Mouse (Mus musculus) liver, embryonic 16.5 days (tissue): ENCODE results near the gene Nphs1. TPM values are rescaled to one million over a fixed set of nuclear protein-coding genes. Genes with fewer than 3 reads are reported as not detected.
"Not testable (repeated sequence)": the region's sequence is repeated elsewhere in the genome, so short reads cannot be mapped to it uniquely, and the experiment has no call there.

Source experiments
- ATAC-seq: fragments of 200-750 bp; cut with Nextera tagmentation; 2 replicates; pipeline ENCODE4 v1.8.0; 2017; ENCODE audit warnings: low read depth, mild to moderate bottlenecking, moderate number of reproducible peaks, moderate library complexity
- H3K27ac ChIP-seq: fragments of 300-500 bp; sonication (generic); 2 replicates; pipeline ENCODE4 v1.5.1; 2014; ENCODE audit warnings: mild to moderate bottlenecking, low read length
- H3K27me3 ChIP-seq: fragments of 300-500 bp; sonication (generic); 2 replicates; pipeline ENCODE4 v1.6.1; 2014; ENCODE audit warnings: low read depth, low read length, mixed read lengths; ENCODE audit not compliant: control insufficient read depth, insufficient read depth
- H3K36me3 ChIP-seq: fragments of 300-500 bp; sonication (generic); 2 replicates; pipeline ENCODE4 v1.6.1; 2014; ENCODE audit warnings: mild to moderate bottlenecking; ENCODE audit not compliant: control insufficient read depth, insufficient read depth
- H3K4me1 ChIP-seq: fragments of 300-500 bp; sonication (generic); 2 replicates; pipeline ENCODE4 v1.6.1; 2014; ENCODE audit warnings: low read depth, low read length, mixed read lengths; ENCODE audit not compliant: control insufficient read depth
- H3K4me2 ChIP-seq: fragments of 300-500 bp; sonication (generic); 2 replicates; pipeline ENCODE4 v1.6.1; 2014; ENCODE audit warnings: low read depth, low read length, mixed read lengths
- H3K4me3 ChIP-seq: fragments of 300-500 bp; sonication (generic); 2 replicates; pipeline ENCODE4 v1.5.1; 2014; ENCODE audit warnings: low read depth, mild to moderate bottlenecking, low read length
- H3K9ac ChIP-seq: fragments of 300-500 bp; sonication (generic); 2 replicates; pipeline ENCODE4 v1.6.1; 2014; ENCODE audit warnings: low read depth, low read length
- H3K9me3 ChIP-seq: fragments of 300-500 bp; sonication (generic); replicated peaks from 2 replicates; pipeline ENCODE4 v1.6.1; 2016; ENCODE audit warnings: low read length; ENCODE audit not compliant: control insufficient read depth
- WGBS: fragments of 180-500 bp; shearing (Covaris S2); extraction: QIAGEN DNeasy Blood & Tissue Kit; methylation state at CpG from one replicate; pipeline ENCODE4 v1.1.7; 2014; ENCODE audit not compliant: insufficient replicate concordance; 5-methylcytosine and 5-hydroxymethylcytosine counted together
- polyA plus RNA-seq: library from polyadenylated mRNA; unstranded; fragments of >200 nt; fragmentation: Nextera tagmentation; extraction: Ambion mirVana; gene quantifications from 2 replicates; pipeline ENCODE4 v1.2.1, GENCODE M21; 2015

Gene Nphs1
- polyA plus RNA-seq, 1 experiment from 2014 or later, result 0.19 TPM

DNA sequence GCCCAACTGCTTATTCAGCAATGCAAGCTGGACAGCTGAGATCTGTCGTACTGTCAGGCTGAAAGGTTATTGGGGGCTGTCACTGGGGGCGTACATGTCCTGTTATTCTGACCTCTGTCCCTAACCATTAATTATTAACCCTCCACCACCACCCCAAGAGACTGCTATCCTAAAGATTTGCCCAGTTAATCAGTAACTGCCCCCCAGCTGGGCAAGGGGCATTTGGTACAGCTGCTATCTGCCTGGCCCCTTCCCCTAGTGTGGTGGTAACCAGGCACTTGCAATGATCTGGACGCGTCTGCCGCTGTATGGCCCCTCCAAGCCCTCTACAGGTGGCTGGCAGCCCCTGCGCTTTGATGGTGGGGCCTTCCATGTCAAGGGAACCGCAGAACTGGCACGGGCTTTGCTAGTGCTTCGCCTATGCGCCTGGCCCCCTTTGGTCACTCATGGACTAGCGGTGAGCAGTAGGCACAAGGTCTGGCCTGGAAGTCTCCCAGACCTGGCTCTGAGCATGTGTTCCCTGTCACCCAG, 35.4 kb downstream of the Nphs1 start, which contains the start of gene Prodh2:
Prodh2 (plus strand) TSS at position 222 of the 531 bp plus-strand sequence.
- Histone ChIP-seq H3K9me3 (no peaks in the 10 kb centered on the region), H3K27ac (peak within 1 kb of the TSS; percentile 74), H3K9ac (peak within 1 kb of the TSS; percentile 51; the same call in 1 of the 2 replicates), H3K27me3 (no peaks in the 10 kb centered on the region), H3K36me3 (no peaks in the 10 kb centered on the region), H3K4me3 (peak within 1 kb of the TSS; percentile 55), H3K4me2 (no peak within 1 kb of the TSS; the same call in none of the 2 replicates), H3K4me1 (no peaks in the 10 kb centered on the region)
- 49% methylated on average over 11 of the region's 11 CpGs for WGBS
- peak; percentile 85 for ATAC-seq

DNA sequence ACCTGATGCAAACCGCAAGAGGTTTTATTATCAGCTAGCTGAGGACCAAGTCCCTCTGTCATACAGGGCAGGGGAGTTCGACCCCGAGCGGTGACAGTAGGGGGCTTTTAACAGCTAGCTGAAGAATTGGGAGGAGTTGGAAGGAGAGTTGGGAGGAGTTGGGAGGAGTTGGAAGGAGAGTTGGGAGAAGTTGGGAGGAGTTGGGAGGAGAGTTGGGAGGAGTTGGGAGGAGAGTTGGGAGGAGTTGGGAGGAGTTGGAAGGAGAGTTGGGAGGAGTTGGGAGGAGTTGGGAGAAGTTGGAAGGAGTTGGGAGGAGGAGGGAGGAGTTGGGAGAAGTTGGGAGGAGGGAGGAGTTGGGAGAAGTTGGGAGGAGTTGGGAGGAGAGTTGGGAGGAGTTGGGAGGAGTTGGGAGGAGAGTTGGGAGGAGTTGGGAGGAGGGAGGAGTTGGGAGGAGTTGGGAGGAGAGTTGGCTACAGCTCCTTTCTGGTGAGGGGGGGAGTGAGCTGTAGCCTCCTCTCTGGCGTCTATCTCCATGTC, 37.5 kb downstream of the Nphs1 start:
- not testable (repeated sequence) for H3K36me3 ChIP-seq, H3K9me3 ChIP-seq, H3K27me3 ChIP-seq, ATAC-seq, H3K4me1 ChIP-seq, H3K27ac ChIP-seq, H3K9ac ChIP-seq
- H3K4me2 ChIP-seq, result peak overlapping the region; percentile 37; the same call in 1 of the 2 replicates
- 53% methylated on average over 5 of the region's 5 CpGs for WGBS
- H3K4me3 ChIP-seq, result peak overlapping the region; percentile 55; the same call in 1 of the 2 replicates

GRCm38 (mm10) chr7:30501159-30501558, 43.0 kb downstream of the Nphs1 start:
- WGBS, result 48% methylated on average over 5 of the region's 5 CpGs
- H3K9ac ChIP-seq, H3K9me3 ChIP-seq, H3K36me3 ChIP-seq, H3K27ac ChIP-seq, H3K4me2 ChIP-seq, H3K4me3 ChIP-seq, H3K4me1 ChIP-seq, ATAC-seq, H3K27me3 ChIP-seq: not testable (repeated sequence)

GRCm38 (mm10) chr7:30508061-30508460, 49.9 kb downstream of the Nphs1 start:
- H3K27me3 ChIP-seq, result no peaks in the 10 kb centered on the region
- H3K4me1 ChIP-seq, result no peaks in the 10 kb centered on the region
- H3K27ac ChIP-seq, result no peak overlapping the region
- H3K9me3 ChIP-seq, result no peaks in the 10 kb centered on the region
- no peak for ATAC-seq
- H3K4me2 ChIP-seq, result no peak overlapping the region
- H3K9ac ChIP-seq, result no peak overlapping the region
- WGBS, result 18% methylated on average over 4 of the region's 4 CpGs
- no peak overlapping the region for H3K4me3 ChIP-seq
- H3K36me3 ChIP-seq, result no peaks in the 10 kb centered on the region

GRCm38 (mm10) chr7:30515003-30515760, 57.1 kb downstream of the Nphs1 start:
- Histone ChIP-seq H3K9ac (no peak overlapping the region), H3K36me3 (no peaks in the 10 kb centered on the region), H3K27me3 (no peaks in the 10 kb centered on the region), H3K9me3 (no peaks in the 10 kb centered on the region), H3K4me3 (no peak overlapping the region), H3K27ac (no peak overlapping the region), H3K4me1 (no peaks in the 10 kb centered on the region), H3K4me2 (no peak overlapping the region)
- ATAC-seq, result peak; percentile 65
- WGBS, result 52% methylated on average over 24 of the region's 24 CpGs

DNA sequence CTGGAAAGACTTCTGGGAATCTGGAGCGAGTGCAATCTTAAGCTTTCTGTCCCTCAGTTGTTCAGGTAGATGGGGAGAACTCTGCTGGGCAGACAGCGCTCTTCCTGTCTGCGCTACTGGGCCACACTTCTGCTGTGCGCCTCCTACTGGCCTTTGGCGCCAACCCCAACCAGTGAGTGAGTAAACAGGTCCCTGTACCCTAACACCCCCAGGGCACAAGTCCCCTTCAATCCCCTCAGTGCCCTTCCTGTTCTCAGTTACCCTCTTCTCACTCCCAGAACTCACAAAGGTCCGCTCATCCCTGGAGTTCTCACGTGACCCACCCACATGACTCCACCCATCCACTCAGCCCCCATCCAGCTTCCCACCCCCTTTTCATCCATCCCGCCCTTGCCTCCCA, 60.2 kb downstream of the Nphs1 start:
- no peak overlapping the region for H3K9ac ChIP-seq
- no peak overlapping the region for H3K4me3 ChIP-seq
- H3K27ac ChIP-seq, result no peak overlapping the region
- no peak overlapping the region for H3K4me2 ChIP-seq
- H3K27me3 ChIP-seq, result no peaks in the 10 kb centered on the region
- WGBS, result 37% methylated on average over 8 of the region's 8 CpGs
- ATAC-seq, result no peak
- H3K9me3 ChIP-seq, result no peaks in the 10 kb centered on the region
- H3K4me1 ChIP-seq, result no peaks in the 10 kb centered on the region
- H3K36me3 ChIP-seq, result no peaks in the 10 kb centered on the region

DNA sequence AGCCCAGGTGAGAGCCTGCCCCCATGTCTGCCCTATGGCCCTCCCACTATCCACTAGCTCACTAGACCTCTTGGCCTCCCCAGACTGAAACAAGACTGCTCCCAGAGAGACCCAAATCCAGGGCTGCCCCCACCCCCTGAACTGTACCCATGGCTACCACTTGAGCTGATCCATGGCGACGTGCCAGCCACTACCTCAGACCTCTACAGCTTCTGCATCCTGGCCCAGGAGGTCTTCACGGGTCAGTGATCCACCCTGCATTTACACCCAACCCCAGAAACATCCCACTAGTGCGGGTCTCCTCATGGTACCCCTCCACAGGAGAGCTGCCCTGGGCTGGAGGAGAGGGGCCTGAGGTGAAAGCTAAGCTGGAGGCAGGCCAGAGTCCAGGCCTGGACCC, 62.3 kb downstream of the Nphs1 start:
- no peaks in the 10 kb centered on the region for H3K36me3 ChIP-seq
- WGBS, result 59% methylated on average over 4 of the region's 4 CpGs
- no peak for ATAC-seq
- no peak overlapping the region for H3K27ac ChIP-seq
- no peaks in the 10 kb centered on the region for H3K4me1 ChIP-seq
- no peak overlapping the region for H3K4me2 ChIP-seq
- H3K4me3 ChIP-seq, result no peak overlapping the region
- no peak overlapping the region for H3K9ac ChIP-seq
- no peaks in the 10 kb centered on the region for H3K27me3 ChIP-seq
- no peaks in the 10 kb centered on the region for H3K9me3 ChIP-seq

DNA sequence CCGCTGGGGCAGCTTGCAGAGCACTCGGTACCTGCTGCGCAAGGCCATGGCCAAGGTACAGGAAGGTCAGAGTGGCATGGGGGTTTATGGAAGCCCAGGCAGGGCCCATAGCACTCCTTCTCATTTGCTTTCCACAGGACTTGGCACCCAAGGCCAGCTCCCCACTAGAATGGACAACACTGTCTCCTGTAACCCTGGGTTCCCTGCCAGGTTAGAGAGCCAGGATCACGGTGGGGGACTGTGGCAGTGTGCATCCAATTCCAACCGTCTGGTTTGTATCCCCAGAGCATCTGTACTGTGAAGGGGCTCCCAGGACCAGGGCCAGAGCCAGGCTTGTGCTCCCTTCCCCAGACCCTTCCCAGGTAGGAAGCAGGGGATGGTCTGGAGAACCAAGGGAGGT, 62.7 kb downstream of the Nphs1 start:
- Histone ChIP-seq H3K9me3 (no peaks in the 10 kb centered on the region), H3K9ac (no peak overlapping the region), H3K4me2 (no peak overlapping the region), H3K4me1 (no peaks in the 10 kb centered on the region), H3K4me3 (no peak overlapping the region), H3K27ac (no peak overlapping the region), H3K27me3 (no peaks in the 10 kb centered on the region), H3K36me3 (no peaks in the 10 kb centered on the region)
- 66% methylated on average over 5 of the region's 5 CpGs for WGBS
- ATAC-seq, result no peak

GRCm38 (mm10) chr7:30522871-30523270, 64.8 kb downstream of the Nphs1 start:
- peaks cover under 1% of the 10 kb centered on the region; the same call in 1 of the 2 replicates for H3K36me3 ChIP-seq
- H3K4me1 ChIP-seq, result no peaks in the 10 kb centered on the region
- no peak for ATAC-seq
- no peaks in the 10 kb centered on the region for H3K27me3 ChIP-seq
- H3K27ac ChIP-seq, result no peak overlapping the region
- WGBS, result 79% methylated on average over 10 of the region's 10 CpGs
- H3K4me2 ChIP-seq, result no peak overlapping the region
- no peak overlapping the region for H3K9ac ChIP-seq
- no peaks in the 10 kb centered on the region for H3K9me3 ChIP-seq
- no peak overlapping the region for H3K4me3 ChIP-seq
